Mouse (Mus musculus): ENCODE data around the gene Gm1113. TPM values are rescaled to one million over a fixed set of nuclear protein-coding genes. Genes with fewer than 3 reads are reported as not detected.

Gm1113 gene
- total and polyA plus RNA-seq, 3 experiments: not detected

GRCm38 (mm10) chr9:35495471-35495870 lies 22.6 kb downstream of the Gm1113 start:
- no peak for TF ChIP-seq CTCF (IDR thresholded peaks at IDR 0.05)
- no peak for TF ChIP-seq EP300 (IDR thresholded peaks at IDR 0.05; ENCODE audit: insufficient read depth, low read depth, low read length)
- TF ChIP-seq POLR2A (IDR thresholded peaks at IDR 0.05; ENCODE audit: insufficient read depth, low read depth, low read length): no peak
- intact Hi-C loops (cut with DNase I): no loop called here
- Histone ChIP-seq H3K9ac (ENCODE audit: low read depth, low read length) (no peak overlapping the region), H3K27me3 (ENCODE audit: control insufficient read depth, insufficient read depth, low read length) (no peaks in the 10 kb centered on the region), H3K4me3 (no peak overlapping the region), H3K36me3 (ENCODE audit: control insufficient read depth, insufficient read depth, low read length) (no peaks in the 10 kb centered on the region), H3K79me2 (replicated peaks; ENCODE audit: control insufficient read depth, insufficient read depth, low read length) (no peaks in the 10 kb centered on the region), H3K4me1 (ENCODE audit: control insufficient read depth, insufficient read depth, low read length) (no peaks in the 10 kb centered on the region), H3K27ac (no peak overlapping the region)
- no peak for DNase-seq
- WGBS: 59% methylated on average over 3 of the region's 3 CpGs

GRCm38 (mm10) chr9:35494937-35495336 lies 23.1 kb downstream of the Gm1113 start:
- Histone ChIP-seq H3K4me3 (no peak overlapping the region), H3K4me1 (ENCODE audit: control insufficient read depth, insufficient read depth, low read length) (no peaks in the 10 kb centered on the region), H3K79me2 (replicated peaks; ENCODE audit: control insufficient read depth, insufficient read depth, low read length) (no peaks in the 10 kb centered on the region), H3K27me3 (ENCODE audit: control insufficient read depth, insufficient read depth, low read length) (no peaks in the 10 kb centered on the region), H3K9ac (ENCODE audit: low read depth, low read length) (no peak overlapping the region), H3K27ac (no peak overlapping the region), H3K36me3 (ENCODE audit: control insufficient read depth, insufficient read depth, low read length) (no peaks in the 10 kb centered on the region)
- 74% methylated on average over 4 of the region's 4 CpGs for WGBS
- DNase-seq: no peak
- intact Hi-C loops (cut with DNase I): no loop called here
- TF ChIP-seq EP300 (IDR thresholded peaks at IDR 0.05; ENCODE audit: insufficient read depth, low read depth, low read length): no peak
- TF ChIP-seq CTCF (IDR thresholded peaks at IDR 0.05): no peak
- TF ChIP-seq POLR2A (IDR thresholded peaks at IDR 0.05; ENCODE audit: insufficient read depth, low read depth, low read length): no peak

- intact Hi-C loops (cut with DNase I): no loop called here
- H3K9ac ChIP-seq (ENCODE audit: low read depth, low read length): no peak overlapping the region
- 81% methylated on average over 4 of the region's 4 CpGs for WGBS
- DNase-seq: no peak
- no peaks in the 10 kb centered on the region for H3K4me1 ChIP-seq (ENCODE audit: control insufficient read depth, insufficient read depth, low read length)
- no peaks in the 10 kb centered on the region for H3K79me2 ChIP-seq (replicated peaks; ENCODE audit: control insufficient read depth, insufficient read depth, low read length)
- H3K27ac ChIP-seq: no peak overlapping the region
- TF ChIP-seq POLR2A (IDR thresholded peaks at IDR 0.05; ENCODE audit: insufficient read depth, low read depth, low read length): no peak
- no peak for TF ChIP-seq CTCF (IDR thresholded peaks at IDR 0.05)
- no peak for TF ChIP-seq EP300 (IDR thresholded peaks at IDR 0.05; ENCODE audit: insufficient read depth, low read depth, low read length)
- no peaks in the 10 kb centered on the region for H3K36me3 ChIP-seq (ENCODE audit: control insufficient read depth, insufficient read depth, low read length)
- H3K27me3 ChIP-seq (ENCODE audit: control insufficient read depth, insufficient read depth, low read length): no peaks in the 10 kb centered on the region
- no peak overlapping the region for H3K4me3 ChIP-seq
Measured at GRCm38 (mm10) chr9:35493733-35494092, 24.4 kb downstream of the Gm1113 start.

- Histone ChIP-seq H3K36me3 (ENCODE audit: control insufficient read depth, insufficient read depth, low read length) (no peaks in the 10 kb centered on the region), H3K4me3 (no peak overlapping the region), H3K4me1 (ENCODE audit: control insufficient read depth, insufficient read depth, low read length) (no peaks in the 10 kb centered on the region), H3K27ac (no peak overlapping the region), H3K27me3 (ENCODE audit: control insufficient read depth, insufficient read depth, low read length) (no peaks in the 10 kb centered on the region), H3K79me2 (replicated peaks; ENCODE audit: control insufficient read depth, insufficient read depth, low read length) (no peaks in the 10 kb centered on the region), H3K9ac (ENCODE audit: low read depth, low read length) (no peak overlapping the region)
- WGBS: 81% methylated on average over 7 of the region's 7 CpGs
- TF ChIP-seq CTCF (IDR thresholded peaks at IDR 0.05) (no peak), EP300 (IDR thresholded peaks at IDR 0.05; ENCODE audit: insufficient read depth, low read depth, low read length) (no peak), POLR2A (IDR thresholded peaks at IDR 0.05; ENCODE audit: insufficient read depth, low read depth, low read length) (no peak)
- no peak for DNase-seq
- intact Hi-C loops (cut with DNase I): no loop called here
Measured at GRCm38 (mm10) chr9:35493033-35493732, 24.9 kb downstream of the Gm1113 start.

GRCm38 (mm10) chr9:35491109-35491866 lies 26.8 kb downstream of the Gm1113 start:
- intact Hi-C loops (cut with DNase I): no loop called here
- 73% methylated on average over 11 of the region's 11 CpGs for WGBS
- DNase-seq: no peak
- Histone ChIP-seq H3K27ac (no peak overlapping the region), H3K4me1 (ENCODE audit: control insufficient read depth, insufficient read depth, low read length) (no peaks in the 10 kb centered on the region), H3K36me3 (ENCODE audit: control insufficient read depth, insufficient read depth, low read length) (no peaks in the 10 kb centered on the region), H3K4me3 (no peak overlapping the region), H3K27me3 (ENCODE audit: control insufficient read depth, insufficient read depth, low read length) (no peaks in the 10 kb centered on the region), H3K9ac (ENCODE audit: low read depth, low read length) (no peak overlapping the region), H3K79me2 (replicated peaks; ENCODE audit: control insufficient read depth, insufficient read depth, low read length) (no peaks in the 10 kb centered on the region)
- no peak for TF ChIP-seq CTCF (IDR thresholded peaks at IDR 0.05)

- intact Hi-C loops (cut with DNase I): no loop called here
- no peaks in the 10 kb centered on the region for H3K79me2 ChIP-seq (replicated peaks; ENCODE audit: control insufficient read depth, insufficient read depth, low read length)
- H3K36me3 ChIP-seq (ENCODE audit: control insufficient read depth, insufficient read depth, low read length): no peaks in the 10 kb centered on the region
- H3K4me3 ChIP-seq: no peak overlapping the region
- no peak for DNase-seq
- 72% methylated on average over 4 of the region's 4 CpGs for WGBS
- H3K27me3 ChIP-seq (ENCODE audit: control insufficient read depth, insufficient read depth, low read length): no peaks in the 10 kb centered on the region
- H3K4me1 ChIP-seq (ENCODE audit: control insufficient read depth, insufficient read depth, low read length): no peaks in the 10 kb centered on the region
- H3K9ac ChIP-seq (ENCODE audit: low read depth, low read length): no peak overlapping the region
- TF ChIP-seq CTCF (IDR thresholded peaks at IDR 0.05) (no peak), POLR2A (IDR thresholded peaks at IDR 0.05; ENCODE audit: insufficient read depth, low read depth, low read length) (no peak)
- H3K27ac ChIP-seq: no peak overlapping the region
Measured at GRCm38 (mm10) chr9:35488496-35488895, 29.6 kb downstream of the Gm1113 start.

All from heart, adult 2 months (tissue).